Mouse (Mus musculus) embryonic facial prominence, embryonic 12.5 days (tissue): Measurements from ENCODE around the gene Gemin4. TPM values are rescaled to one million over a fixed set of nuclear protein-coding genes. Genes with fewer than 3 reads are reported as not detected.

Source experiments
- ATAC-seq: fragments of 200-750 bp; cut with Nextera tagmentation; 2 replicates; pipeline ENCODE4 v1.8.0; 2017; ENCODE audit not compliant: insufficient number of reproducible peaks, insufficient read depth, low FRiP score, low TSS enrichment
- H3K27ac ChIP-seq: fragments of 300-500 bp; sonication (generic); 2 replicates; pipeline ENCODE4 v1.5.1; 2016; ENCODE audit warnings: mild to moderate bottlenecking
- H3K27me3 ChIP-seq: fragments of 300-500 bp; sonication (generic); 2 replicates; pipeline ENCODE4 v1.6.1; 2016; ENCODE audit warnings: mild to moderate bottlenecking, moderate library complexity
- H3K36me3 ChIP-seq: fragments of 300-500 bp; sonication (generic); 2 replicates; pipeline ENCODE4 v1.6.1; 2016; ENCODE audit warnings: mild to moderate bottlenecking
- H3K4me1 ChIP-seq: fragments of 300-500 bp; sonication (generic); 2 replicates; pipeline ENCODE4 v1.6.1; 2016
- H3K4me2 ChIP-seq: fragments of 300-500 bp; sonication (generic); replicated peaks from 2 replicates; pipeline ENCODE4 v1.6.1; 2016; ENCODE audit warnings: mild to moderate bottlenecking, moderate library complexity
- H3K4me3 ChIP-seq: fragments of 300-500 bp; sonication (generic); 2 replicates; pipeline ENCODE4 v1.5.1; 2016; ENCODE audit warnings: mild to moderate bottlenecking
- H3K9ac ChIP-seq: fragments of 300-500 bp; sonication (generic); 2 replicates; pipeline ENCODE4 v1.6.1; 2016; ENCODE audit warnings: mild to moderate bottlenecking, moderate library complexity
- H3K9me3 ChIP-seq: fragments of 300-500 bp; sonication (generic); 2 replicates; pipeline ENCODE4 v1.6.1; 2016; ENCODE audit warnings: mild to moderate bottlenecking, moderate library complexity
- WGBS: fragments of 180-500 bp; shearing (Covaris S2); methylation state at CpG from one replicate; pipeline ENCODE4 v1.1.7; 2016; 5-methylcytosine and 5-hydroxymethylcytosine counted together
- polyA plus RNA-seq: library from polyadenylated mRNA; unstranded; fragments of >200 nt; fragmentation: Nextera tagmentation; extraction: Ambion mirVana; gene quantifications from 2 replicates; pipeline ENCODE4 v1.2.1, GENCODE M21; 2016

Gene Gemin4
- polyA plus RNA-seq, 1 experiment from 2014 or later = 34.5 TPM

DNA sequence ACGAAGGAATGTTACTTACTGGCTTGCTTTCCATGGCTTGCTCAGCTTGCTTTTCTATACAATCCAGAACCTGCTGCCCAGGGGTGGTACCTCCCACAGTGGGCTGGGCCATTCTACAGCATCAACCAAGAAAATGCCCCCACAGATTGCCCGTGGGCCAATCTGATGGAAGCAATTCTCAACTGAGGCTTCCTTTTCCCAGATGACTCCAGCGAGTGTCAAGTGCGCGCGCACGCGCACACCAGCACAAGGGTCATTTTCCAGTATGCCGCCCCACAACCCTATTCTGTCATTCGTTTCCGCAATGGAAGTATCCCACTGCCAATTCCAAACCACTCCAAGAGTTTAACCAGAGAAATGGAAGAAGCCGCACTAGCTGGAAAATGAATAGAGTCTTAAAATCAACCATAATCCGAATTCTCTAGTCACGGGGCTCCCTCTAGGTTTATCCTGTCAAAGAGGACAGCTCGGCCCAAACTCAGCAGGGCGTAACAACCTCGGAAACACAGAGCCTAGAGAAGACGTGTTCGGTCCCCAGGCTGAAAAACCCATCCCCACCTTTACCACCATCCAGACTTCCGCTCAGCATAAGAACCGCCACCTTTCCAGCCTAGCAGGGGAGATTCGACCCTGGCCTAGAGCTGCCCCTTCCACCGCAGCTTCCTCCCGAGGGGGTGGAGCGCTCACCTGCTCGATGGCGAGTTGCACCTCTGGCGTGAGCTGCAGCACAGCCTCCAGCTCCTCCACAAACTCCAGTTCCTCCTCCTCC, 38.6 kb downstream of the Gemin4 start:
- Histone ChIP-seq H3K27me3 (no peaks in the 10 kb centered on the region), H3K9ac (peak overlapping the region; percentile 61), H3K36me3 (peaks cover 2% of the 10 kb centered on the region; the same call in 1 of the 2 replicates), H3K9me3 (no peaks in the 10 kb centered on the region), H3K4me1 (peaks cover 8% of the 10 kb centered on the region), H3K4me3 (peak overlapping the region; percentile 75), H3K4me2 (peak overlapping the region; percentile 93), H3K27ac (no peak overlapping the region)
- WGBS = 1% methylated on average over 28 of the region's 28 CpGs
- peak; percentile 65; the same call in 1 of the 2 replicates for ATAC-seq

- Histone ChIP-seq H3K4me3 (no peak overlapping the region), H3K4me1 (no peaks in the 10 kb centered on the region), H3K36me3 (peaks cover 18% of the 10 kb centered on the region), H3K27ac (no peak overlapping the region), H3K9ac (no peak overlapping the region), H3K27me3 (no peaks in the 10 kb centered on the region), H3K9me3 (no peaks in the 10 kb centered on the region), H3K4me2 (no peak overlapping the region)
- WGBS = 76% methylated on average over 5 of the region's 5 CpGs
- no peak for ATAC-seq
Measured at GRCm38 (mm10) chr11:76170207-76170606, 47.3 kb downstream of the Gemin4 start.

- H3K9me3 ChIP-seq = no peaks in the 10 kb centered on the region
- WGBS = 84% methylated on average over 3 of the region's 3 CpGs
- H3K4me3 ChIP-seq = no peak overlapping the region
- no peak overlapping the region for H3K4me2 ChIP-seq
- no peaks in the 10 kb centered on the region for H3K4me1 ChIP-seq
- H3K27ac ChIP-seq = no peak overlapping the region
- peaks cover 17% of the 10 kb centered on the region for H3K36me3 ChIP-seq
- no peaks in the 10 kb centered on the region for H3K27me3 ChIP-seq
- H3K9ac ChIP-seq = no peak overlapping the region
- ATAC-seq = no peak
Measured at GRCm38 (mm10) chr11:76168976-76169375, 48.5 kb downstream of the Gemin4 start.

- WGBS = 30% methylated on average over 5 of the region's 5 CpGs
- Histone ChIP-seq H3K9me3 (no peaks in the 10 kb centered on the region), H3K4me2 (no peak overlapping the region), H3K27ac (no peak overlapping the region), H3K4me1 (no peaks in the 10 kb centered on the region), H3K4me3 (no peak overlapping the region), H3K27me3 (no peaks in the 10 kb centered on the region), H3K36me3 (peaks cover 15% of the 10 kb centered on the region), H3K9ac (no peak overlapping the region)
- no peak for ATAC-seq
Measured at GRCm38 (mm10) chr11:76167079-76167765, 50.2 kb downstream of the Gemin4 start.

DNA sequence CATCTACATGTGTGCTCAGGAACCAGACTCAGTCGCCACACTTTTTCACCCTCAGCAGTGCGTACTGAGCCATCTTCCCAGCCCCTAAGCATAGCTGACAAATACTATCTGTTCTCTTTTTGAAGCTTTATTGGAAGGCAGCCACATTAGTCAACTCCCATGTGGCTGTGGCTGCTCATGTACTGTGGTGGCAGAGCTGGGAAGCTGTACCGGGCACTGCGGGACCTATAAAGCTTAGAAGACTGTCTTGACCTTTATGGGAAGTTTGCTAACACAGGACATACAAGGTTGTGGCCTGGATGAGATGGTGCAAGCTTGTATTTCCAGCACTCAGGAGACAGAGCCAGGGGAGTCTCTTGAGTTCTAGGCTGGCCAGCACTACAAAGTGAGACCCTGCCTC, 50.8 kb downstream of the Gemin4 start:
- Histone ChIP-seq H3K4me2 (no peak overlapping the region), H3K36me3 (peaks cover 9% of the 10 kb centered on the region), H3K27ac (no peak overlapping the region), H3K9ac (no peak overlapping the region), H3K27me3 (no peaks in the 10 kb centered on the region), H3K4me1 (no peaks in the 10 kb centered on the region), H3K9me3 (no peaks in the 10 kb centered on the region), H3K4me3 (no peak overlapping the region)
- peak; percentile 35; the same call in 1 of the 2 replicates for ATAC-seq
- 90% methylated on average over 4 of the region's 4 CpGs for WGBS

Other genes with a start within 250 kb of the Gemin4 start
- gene 1700016K19Rik, start 217.8 kb downstream of the Gemin4 start, polyA plus RNA-seq = 0.29 and 1.0 TPM in 2 replicates
- gene Rflnb, start 189.9 kb downstream of the Gemin4 start, polyA plus RNA-seq = 63.2 and 64.5 TPM in 2 replicates
- gene Vps53, start 38.0 kb downstream of the Gemin4 start, polyA plus RNA-seq = 44.1 and 45.9 TPM in 2 replicates
- 26.8 and 27.5 TPM in 2 replicates for gene Fam57a, start 38.0 kb downstream of the Gemin4 start, polyA plus RNA-seq
- 0.72 and 0.87 TPM in 2 replicates for gene Dbil5, start 56 bp downstream of the Gemin4 start, polyA plus RNA-seq
- 26.3 and 27.6 TPM in 2 replicates for gene Mrm3, start 26.1 kb upstream of the Gemin4 start, polyA plus RNA-seq
- 121 and 126 TPM in 2 replicates for gene Glod4, start 26.1 kb upstream of the Gemin4 start, polyA plus RNA-seq
- 72.1 and 77.9 TPM in 2 replicates for gene Nxn, start 181.5 kb upstream of the Gemin4 start, polyA plus RNA-seq
- 142 TPM in 2 replicates for gene Timm22, start 189.3 kb upstream of the Gemin4 start, polyA plus RNA-seq